In the genomic region with DNA sequence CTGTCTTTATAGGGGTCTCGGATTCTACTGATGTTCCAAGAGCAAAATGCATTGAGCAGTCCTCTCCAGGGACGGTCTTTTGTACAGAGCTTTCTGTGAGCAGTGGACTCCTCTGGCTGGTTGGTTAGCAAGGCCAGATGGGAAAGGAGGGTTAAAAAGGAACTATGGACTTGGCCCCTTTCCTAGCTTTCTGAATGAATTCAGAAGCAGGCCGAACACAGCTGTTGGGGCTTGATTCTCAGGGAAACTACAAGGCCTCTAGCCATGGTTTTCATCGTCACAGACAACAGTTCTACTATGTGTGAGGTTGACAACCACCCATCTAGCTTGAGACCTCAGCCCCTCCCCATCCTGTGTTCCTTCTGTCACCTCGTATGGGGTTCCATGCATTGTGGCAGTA, we compare ENCODE assay signal across 23 mouse cellular contexts. TPM values are rescaled to one million over a fixed set of nuclear protein-coding genes. Genes with fewer than 3 reads are reported as not detected.
DNase-seq lines count a peak whose midpoint lies in the region; ATAC-seq lines count a peak whose summit lies in the region.
"Had no signal": no experiment of that assay in that cellular context is flagged by ENCODE, and none has a peak within 500 bp of the region (broad histone marks: within the 10 kb centered on the region; RNA-seq: fewer than 3 reads in every experiment).

No protein-coding gene starts in this region.

- H3K9ac ChIP-seq in forebrain, embryonic 14.5 days (ENCODE audit: low read length), result no peak overlapping the region
- no peak overlapping the region for H3K9ac ChIP-seq in forebrain, embryonic 13.5 days
- H3K9ac ChIP-seq in stomach, embryonic 16.5 days (ENCODE audit: low read length), result no peak overlapping the region
- H3K9ac ChIP-seq: hindbrain, embryonic 12.5 days; limb, embryonic 13.5 days; liver, embryonic 15.5 days; neural tube, embryonic 13.5 days had no signal

- H3K27me3 ChIP-seq in forebrain, embryonic 14.5 days (replicated peaks; ENCODE audit: control insufficient read depth, insufficient read depth, low read length), result no peaks in the 10 kb centered on the region
- H3K27me3 ChIP-seq in forebrain, embryonic 13.5 days, result no peaks in the 10 kb centered on the region
- H3K27me3 ChIP-seq in stomach, embryonic 16.5 days (ENCODE audit: control insufficient read depth, insufficient read depth, low read length), result no peaks in the 10 kb centered on the region
- H3K27me3 ChIP-seq: hindbrain, embryonic 12.5 days; limb, embryonic 13.5 days; neural tube, embryonic 13.5 days had no signal

- H3K4me2 ChIP-seq in forebrain, embryonic 14.5 days (ENCODE audit: low read length), result no peak overlapping the region
- no peak overlapping the region for H3K4me2 ChIP-seq in forebrain, embryonic 13.5 days
- no peak overlapping the region for H3K4me2 ChIP-seq in stomach, embryonic 16.5 days (ENCODE audit: low read depth, low read length)
- H3K4me2 ChIP-seq: hindbrain, embryonic 12.5 days; limb, embryonic 13.5 days; liver, embryonic 15.5 days; neural tube, embryonic 13.5 days had no signal

- H3K4me3 ChIP-seq in forebrain, embryonic 14.5 days (ENCODE audit: low read depth, low read length), result no peak overlapping the region
- no peak overlapping the region for H3K4me3 ChIP-seq in forebrain, embryonic 13.5 days
- H3K4me3 ChIP-seq in stomach, embryonic 16.5 days (replicated peaks; ENCODE audit: low read length), result no peak overlapping the region
- H3K4me3 ChIP-seq: hindbrain, embryonic 12.5 days; layer of hippocampus, adult 2 months; limb, embryonic 13.5 days; liver, embryonic 15.5 days; megakaryocyte, embryonic 14.5 days; neural tube, embryonic 13.5 days had no signal

- no peaks in the 10 kb centered on the region for H3K36me3 ChIP-seq in forebrain, embryonic 14.5 days (ENCODE audit: control insufficient read depth, insufficient read depth, low read length)
- no peaks in the 10 kb centered on the region for H3K36me3 ChIP-seq in forebrain, embryonic 13.5 days (ENCODE audit: poor library complexity, severe bottlenecking)
- no peaks in the 10 kb centered on the region for H3K36me3 ChIP-seq in stomach, embryonic 16.5 days (ENCODE audit: control insufficient read depth, insufficient read depth, low read length)
- H3K36me3 ChIP-seq: hindbrain, embryonic 12.5 days; limb, embryonic 13.5 days; liver, embryonic 15.5 days; neural tube, embryonic 13.5 days had no signal

- no peak overlapping the region for H3K27ac ChIP-seq in forebrain, embryonic 14.5 days (ENCODE audit: low read depth, low read length)
- H3K27ac ChIP-seq in forebrain, embryonic 13.5 days, result no peak overlapping the region
- H3K27ac ChIP-seq in stomach, embryonic 16.5 days (ENCODE audit: low read length), result peak overlapping the region; percentile 55; the same call in 1 of the 2 replicates
- H3K27ac ChIP-seq: hindbrain, embryonic 12.5 days; layer of hippocampus, adult 2 months; limb, embryonic 13.5 days; liver, embryonic 15.5 days; neural tube, embryonic 13.5 days had no signal

- no peaks in the 10 kb centered on the region for H3K4me1 ChIP-seq in forebrain, embryonic 14.5 days (ENCODE audit: control insufficient read depth, insufficient read depth, low read length)
- no peaks in the 10 kb centered on the region for H3K4me1 ChIP-seq in forebrain, embryonic 13.5 days
- 0 out of 2 replicates have a peak, but pooled peaks cover 2% of the 10 kb centered on the region for H3K4me1 ChIP-seq in stomach, embryonic 16.5 days (ENCODE audit: control insufficient read depth, insufficient read depth, low read length)
- H3K4me1 ChIP-seq: hindbrain, embryonic 12.5 days; limb, embryonic 13.5 days; neural tube, embryonic 13.5 days had no signal

- DNase-seq in forebrain, embryonic 14.5 days (ENCODE audit: low spot score), result peak; percentile 2
- peak; percentile 51 for DNase-seq in kidney, postnatal 10 days
- no peak for DNase-seq in kidney, adult 18-20 months
- DNase-seq in lung, postnatal 10 days, result peak; percentile 35
- DNase-seq in lung, adult 18-20 months, result no peak
- DNase-seq: adrenal gland, adult 2 months; cerebellum, adult 11 months; cerebellum, postnatal 36 days; gastrocnemius, postnatal 10 days; heart, adult 18-20 months; kidney, adult 2 months; right cerebral cortex, postnatal 14 days; thymus, postnatal 25 days had no signal

- WGBS in forebrain, embryonic 14.5 days, result 72% methylated on average over 5 of the region's 5 CpGs
- WGBS in forebrain, embryonic 13.5 days, result 77% methylated on average over 5 of the region's 5 CpGs
- 58% methylated on average over 5 of the region's 5 CpGs for WGBS in stomach, embryonic 16.5 days

- H3K9me3 ChIP-seq in forebrain, embryonic 14.5 days (replicated peaks; ENCODE audit: control insufficient read depth, low read length), result no peaks in the 10 kb centered on the region
- H3K9me3 ChIP-seq in forebrain, embryonic 13.5 days (replicated peaks), result no peaks in the 10 kb centered on the region
- H3K9me3 ChIP-seq in stomach, embryonic 16.5 days (replicated peaks; ENCODE audit: control insufficient read depth, low read length), result no peaks in the 10 kb centered on the region
- H3K9me3 ChIP-seq: hindbrain, embryonic 12.5 days; limb, embryonic 13.5 days; liver, embryonic 15.5 days; megakaryocyte, embryonic 14.5 days; neural tube, embryonic 13.5 days had no signal

- no peak for ATAC-seq in forebrain, embryonic 14.5 days
- no peak for ATAC-seq in forebrain, embryonic 13.5 days
- peak; percentile 37 for ATAC-seq in stomach, embryonic 16.5 days (ENCODE audit: insufficient read depth, low FRiP score)

RNA-seq across cellular contexts. Expression of a gene that starts 31.2 kb away (rescaled TPM):
- polyA plus RNA-seq in forebrain, embryonic 14.5 days (2014; fragmentation: Nextera tagmentation; extraction: Ambion mirVana), result 55.6 and 63.4 TPM in 2 replicates
- 37.1 and 40.5 TPM in 2 replicates for polyA plus RNA-seq in forebrain, embryonic 13.5 days (2015; fragmentation: Nextera tagmentation; extraction: Ambion mirVana)
- 45.6 and 46.7 TPM in 2 replicates for polyA plus RNA-seq in stomach, embryonic 16.5 days (2015; fragmentation: Nextera tagmentation; extraction: Ambion mirVana)

RNA-seq across cellular contexts. Expression of a gene that starts 36.8 kb away (rescaled TPM):
- not detected in 2 replicates for polyA plus RNA-seq in forebrain, embryonic 14.5 days (2014; fragmentation: Nextera tagmentation; extraction: Ambion mirVana)
- polyA plus RNA-seq in forebrain, embryonic 13.5 days (2015; fragmentation: Nextera tagmentation; extraction: Ambion mirVana), result not detected in 2 replicates
- not detected in 2 replicates for polyA plus RNA-seq in stomach, embryonic 16.5 days (2015; fragmentation: Nextera tagmentation; extraction: Ambion mirVana)
- polyA plus RNA-seq: adrenal gland, adult 2 months; heart, embryonic 14.5 days; hindbrain, embryonic 12.5 days; kidney, adult 2 months; limb, embryonic 13.5 days; liver, embryonic 15.5 days; neural tube, embryonic 13.5 days; testis, adult 2 months had no signal

RNA-seq across cellular contexts. Expression of a gene that starts 53.8 kb away (rescaled TPM):
- polyA plus RNA-seq in forebrain, embryonic 14.5 days (2014; fragmentation: Nextera tagmentation; extraction: Ambion mirVana), result not detected in 2 replicates
- not detected in 2 replicates for polyA plus RNA-seq in forebrain, embryonic 13.5 days (2015; fragmentation: Nextera tagmentation; extraction: Ambion mirVana)
- polyA plus RNA-seq in stomach, embryonic 16.5 days (2015; fragmentation: Nextera tagmentation; extraction: Ambion mirVana), result not detected in 2 replicates
- polyA plus RNA-seq: adrenal gland, adult 2 months; heart, embryonic 14.5 days; hindbrain, embryonic 12.5 days; kidney, adult 2 months; limb, embryonic 13.5 days; liver, embryonic 15.5 days; neural tube, embryonic 13.5 days had no signal

Comparison
In these comparisons a context has a peak if more than half of its experiments do, and no peak if none do; other contexts are left out.
1. DNase-seq: peak in forebrain, embryonic 14.5 days (single experiment), kidney, postnatal 10 days (single experiment) and lung, postnatal 10 days (single experiment); none in kidney, adult 18-20 months (single experiment) and lung, adult 18-20 months (0 of 2).